26 mouse cellular contexts compared by ENCODE assay signal in the genomic region with DNA sequence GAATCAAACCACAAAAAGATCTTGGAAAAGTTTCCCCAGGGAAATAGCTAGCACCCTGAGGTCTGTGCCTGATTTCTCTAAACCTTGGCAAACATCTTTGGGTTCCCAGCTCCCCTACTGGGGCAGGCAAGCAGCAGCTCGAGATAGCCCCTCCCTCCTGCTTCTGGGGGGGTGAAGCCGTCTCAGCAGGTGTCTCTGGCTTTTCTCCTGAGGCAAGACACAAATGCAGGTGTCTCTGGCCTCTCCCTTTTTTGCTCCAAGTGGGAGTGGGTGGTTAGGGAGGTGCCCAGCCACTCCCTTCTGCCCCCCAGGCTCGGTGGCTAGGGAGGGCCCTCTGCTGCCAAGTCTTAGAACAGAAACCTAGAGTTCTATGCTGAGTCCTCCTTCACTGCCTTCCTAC. TPM values are rescaled to one million over a fixed set of nuclear protein-coding genes. Genes with fewer than 3 reads are reported as not detected.
DNase-seq lines count a peak whose midpoint lies in the region; ATAC-seq and TF ChIP-seq lines count a peak whose summit lies in the region.
"Had no signal": no experiment of that assay in that cellular context is flagged by ENCODE, and none has a peak within 500 bp of the region (broad histone marks: within the 10 kb centered on the region; RNA-seq: fewer than 3 reads in every experiment).

No protein-coding gene starts in this region.

- H3K9ac ChIP-seq in ES-Bruce4 (ENCODE audit: low read depth, poor library complexity, severe bottlenecking) = no peak overlapping the region
- H3K9ac ChIP-seq in hindbrain, embryonic 16.5 days (ENCODE audit: low read depth, low read length) = no peak overlapping the region
- H3K9ac ChIP-seq: embryonic facial prominence, embryonic 13.5 days; forebrain, embryonic 12.5 days; heart, embryonic 15.5 days; hindbrain, embryonic 14.5 days had no signal

- no peaks in the 10 kb centered on the region for H3K9me3 ChIP-seq in ES-Bruce4 (replicated peaks; ENCODE audit: control insufficient read depth, insufficient read depth, low read length, poor library complexity, severe bottlenecking)
- H3K9me3 ChIP-seq in hindbrain, embryonic 16.5 days (ENCODE audit: control insufficient read depth, low read length) = no peaks in the 10 kb centered on the region
- H3K9me3 ChIP-seq: embryonic facial prominence, embryonic 13.5 days; forebrain, embryonic 12.5 days; heart, embryonic 15.5 days; hindbrain, embryonic 10.5 days had no signal

- H3K27ac ChIP-seq in ES-Bruce4 (ENCODE audit: insufficient read depth, low read length) = no peak overlapping the region
- no peak overlapping the region for H3K27ac ChIP-seq in hindbrain, embryonic 16.5 days (ENCODE audit: low read depth, low read length)
- H3K27ac ChIP-seq: embryonic facial prominence, embryonic 13.5 days; forebrain, embryonic 12.5 days; heart, embryonic 15.5 days; hindbrain, embryonic 10.5 days; hindbrain, embryonic 14.5 days had no signal

- H3K27me3 ChIP-seq in ES-Bruce4 (ENCODE audit: control insufficient read depth, insufficient read depth, low read length, poor library complexity, severe bottlenecking) = no peaks in the 10 kb centered on the region
- no peaks in the 10 kb centered on the region for H3K27me3 ChIP-seq in hindbrain, embryonic 16.5 days (replicated peaks; ENCODE audit: control insufficient read depth, insufficient read depth, low read length)
- H3K27me3 ChIP-seq: embryonic facial prominence, embryonic 13.5 days; forebrain, embryonic 12.5 days; heart, embryonic 15.5 days had no signal

- WGBS in hindbrain, embryonic 16.5 days = 34% methylated on average over 3 of the region's 3 CpGs

- no peaks in the 10 kb centered on the region for H3K36me3 ChIP-seq in ES-Bruce4 (ENCODE audit: control insufficient read depth, insufficient read depth, low read length, poor library complexity, severe bottlenecking)
- no peaks in the 10 kb centered on the region for H3K36me3 ChIP-seq in hindbrain, embryonic 16.5 days (ENCODE audit: control insufficient read depth, insufficient read depth, low read length)
- H3K36me3 ChIP-seq: embryonic facial prominence, embryonic 13.5 days; forebrain, embryonic 12.5 days; heart, embryonic 15.5 days; hindbrain, embryonic 10.5 days had no signal

- TF ChIP-seq POLR2A in ES-Bruce4 (IDR thresholded peaks at IDR 0.05; ENCODE audit: insufficient read depth, low read length) = no peak

- H3K4me3 ChIP-seq in ES-Bruce4 (ENCODE audit: low read depth, low read length) = no peak overlapping the region
- H3K4me3 ChIP-seq in hindbrain, embryonic 16.5 days (ENCODE audit: low read length) = no peak overlapping the region
- H3K4me3 ChIP-seq: embryonic facial prominence, embryonic 13.5 days; forebrain, embryonic 12.5 days; heart, embryonic 15.5 days; hindbrain, embryonic 10.5 days had no signal

- no peak for TF ChIP-seq CTCF in ES-Bruce4 (IDR thresholded peaks at IDR 0.05; ENCODE audit: low read depth, low read length)

- H3K4me2 ChIP-seq in hindbrain, embryonic 16.5 days (ENCODE audit: low read length) = no peak overlapping the region
- H3K4me2 ChIP-seq: embryonic facial prominence, embryonic 13.5 days; forebrain, embryonic 12.5 days; heart, embryonic 11.5 days; heart, embryonic 15.5 days; hindbrain, embryonic 14.5 days had no signal

- DNase-seq in ZHBTc4 (ENCODE audit: low read depth, low spot score) = peak; percentile 37
- DNase-seq in thymus, postnatal 10 days (ENCODE audit: low spot score in 2 of 2) = peak; percentile 46 to 54
- DNase-seq in thymus, postnatal 4 days = peak; percentile 58
- DNase-seq in right cerebral cortex, adult 18-20 months = no peak
- DNase-seq in layer of hippocampus, postnatal 36 days = no peak
- DNase-seq: adrenal gland, postnatal 14 days; cerebellum, adult 11-12 months; cerebellum, adult 9-10 months; cerebellum, postnatal 25 days; gastrocnemius, postnatal 10 days; heart, adult 18-20 months had no signal

- peak; percentile 79 for TF ChIP-seq EP300 in ES-Bruce4 (IDR thresholded peaks at IDR 0.05; ENCODE audit: insufficient read depth, low read depth, low read length)

- peaks cover 2% of the 10 kb centered on the region for H3K4me1 ChIP-seq in ES-Bruce4 (ENCODE audit: control insufficient read depth, insufficient read depth, low read length)
- no peaks in the 10 kb centered on the region for H3K4me1 ChIP-seq in hindbrain, embryonic 16.5 days (ENCODE audit: control insufficient read depth, insufficient read depth, low read depth, low read length)
- H3K4me1 ChIP-seq: embryonic facial prominence, embryonic 13.5 days; forebrain, embryonic 12.5 days; heart, embryonic 15.5 days; hindbrain, embryonic 10.5 days had no signal

- no peak for ATAC-seq in hindbrain, embryonic 16.5 days
- ATAC-seq: activated CD4-positive, CD25-positive, alpha-beta regulatory T cell, adult 4 months; forebrain, embryonic 16.5 days had no signal

RNA-seq across cellular contexts. Expression of a gene that starts 53.4 kb away (rescaled TPM):
- polyA plus RNA-seq in ES-Bruce4 (2011; ENCODE audit: insufficient read depth, insufficient read length, low read depth, missing spikeins) = not detected in 2 replicates
- total RNA-seq in layer of hippocampus, postnatal 36 days (2021) = not detected
- 0.28 and 0.47 TPM in 2 replicates for polyA plus RNA-seq in hindbrain, embryonic 16.5 days (2015; fragmentation: Nextera tagmentation; extraction: Ambion mirVana)
- total RNA-seq: gastrocnemius, postnatal 10 days; gastrocnemius, postnatal 4 days; heart, adult 18-20 months; heart, postnatal 25 days had no signal
- polyA plus RNA-seq: C2C12; cortical plate, adult 2 months; embryonic facial prominence, embryonic 13.5 days; forebrain, embryonic 16.5 days; frontal cortex, adult 2 months; heart, embryonic 11.5 days had no signal

Comparison
In these comparisons a context has a peak if more than half of its experiments do, and no peak if none do; other contexts are left out.
1. DNase-seq: peak in ZHBTc4 (single experiment), thymus, postnatal 10 days (2 of 2) and thymus, postnatal 4 days (single experiment); none in right cerebral cortex, adult 18-20 months (single experiment) and layer of hippocampus, postnatal 36 days (0 of 2).